Mouse (Mus musculus) forebrain, embryonic 11.5 days (tissue): Measurements from ENCODE around the gene Mrs2. TPM values are rescaled to one million over a fixed set of nuclear protein-coding genes. Genes with fewer than 3 reads are reported as not detected.

Experiments used
- ATAC-seq: fragments of 200-750 bp; cut with Nextera tagmentation; replicated peaks from 2 replicates; pipeline ENCODE4 v1.8.0; 2017; ENCODE audit warnings: moderate TSS enrichment; ENCODE audit not compliant: low FRiP score
- DNase-seq: peaks from one replicate; pipeline ENCODE4 v3.0.0-alpha.2; 2017; ENCODE audit warnings: low spot score
- H3K27ac ChIP-seq: fragments of 300-500 bp; sonication (generic); 2 replicates; pipeline ENCODE4 v1.5.1; 2014; ENCODE audit warnings: low read depth, low read length
- H3K27me3 ChIP-seq: fragments of 300-500 bp; sonication (generic); 2 replicates; pipeline ENCODE4 v1.6.1; 2014; ENCODE audit warnings: mild to moderate bottlenecking, low read length, mixed read lengths; ENCODE audit not compliant: control insufficient read depth, insufficient read depth
- H3K36me3 ChIP-seq: fragments of 300-500 bp; sonication (generic); 2 replicates; pipeline ENCODE4 v1.6.1; 2014; ENCODE audit warnings: mild to moderate bottlenecking, low read length, moderate library complexity, mixed read lengths; ENCODE audit not compliant: control insufficient read depth, insufficient read depth
- H3K4me1 ChIP-seq: fragments of 300-500 bp; sonication (generic); replicated peaks from 2 replicates; pipeline ENCODE4 v1.6.1; 2014; ENCODE audit warnings: low read length, mixed read lengths; ENCODE audit not compliant: control insufficient read depth, insufficient read depth
- H3K4me2 ChIP-seq: fragments of 300-500 bp; sonication (generic); 2 replicates; pipeline ENCODE4 v1.6.1; 2014; ENCODE audit warnings: low read depth, mild to moderate bottlenecking, low read length, moderate library complexity, mixed read lengths; ENCODE audit not compliant: severe bottlenecking
- H3K4me3 ChIP-seq: fragments of 300-500 bp; sonication (generic); 2 replicates; pipeline ENCODE4 v1.5.1; 2014; ENCODE audit warnings: low read depth, low read length
- H3K9ac ChIP-seq: fragments of 300-500 bp; sonication (generic); 2 replicates; pipeline ENCODE4 v1.6.1; 2014; ENCODE audit warnings: low read length
- H3K9me3 ChIP-seq: fragments of 300-500 bp; sonication (generic); 2 replicates; pipeline ENCODE4 v1.6.1; 2016; ENCODE audit warnings: low read length, mixed read lengths; ENCODE audit not compliant: control insufficient read depth
- WGBS: fragments of 180-500 bp; shearing (Covaris S2); extraction: QIAGEN DNeasy Blood & Tissue Kit; methylation state at CpG from one replicate; pipeline ENCODE4 v1.1.7; 2014; 5-methylcytosine and 5-hydroxymethylcytosine counted together
- polyA plus RNA-seq: library from polyadenylated mRNA; unstranded; fragments of >200 nt; fragmentation: Nextera tagmentation; extraction: Ambion mirVana; gene quantifications from 2 replicates; pipeline ENCODE4 v1.2.1, GENCODE M21; 2014

The Mrs2 gene
- polyA plus RNA-seq, 1 experiment from 2014 or later: 25.9 TPM

DNA sequence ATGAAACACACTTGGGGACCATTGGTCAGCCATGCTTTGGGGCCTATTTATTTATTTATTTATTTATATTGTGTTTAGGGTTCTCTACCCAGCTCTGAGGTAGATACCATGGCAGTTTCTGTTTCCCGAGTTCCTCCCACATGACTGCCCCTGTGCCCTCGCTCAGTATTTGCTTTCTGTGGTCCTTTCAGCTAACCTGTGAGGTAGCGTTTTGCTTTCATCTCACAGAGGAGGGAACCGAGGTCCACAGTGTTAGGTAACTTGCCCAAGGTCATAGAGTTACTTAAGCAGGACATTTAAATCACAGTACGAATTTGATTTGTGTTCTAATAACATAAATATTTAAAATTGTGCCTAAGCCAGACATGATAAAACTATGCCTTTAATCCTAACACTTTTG lies 73.0 kb downstream of the Mrs2 start:
- 86% methylated on average over 5 of the region's 5 CpGs for WGBS

DNA sequence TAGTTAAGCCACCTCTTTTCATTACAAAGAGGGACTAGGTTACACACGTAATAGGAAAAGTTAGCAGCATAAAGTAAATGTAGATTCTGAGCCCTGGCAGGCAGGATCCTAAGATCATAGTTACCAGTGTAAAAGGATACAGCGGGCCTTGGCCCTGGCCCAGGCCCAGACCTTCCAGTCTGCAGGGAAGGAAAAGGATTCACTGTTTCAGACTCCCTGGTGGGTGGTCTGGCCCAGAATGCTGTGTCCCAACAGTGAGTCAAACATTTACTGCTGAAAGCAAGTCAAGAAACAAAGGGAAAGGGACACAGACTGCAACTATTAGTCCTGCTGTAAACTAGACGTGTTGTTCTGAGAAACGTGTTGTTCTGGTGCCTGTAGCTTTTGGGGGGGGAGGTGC lies 74.6 kb downstream of the Mrs2 start:
- DNase-seq (no peak), ATAC-seq (no peak)
- 23% methylated on average over 4 of the region's 4 CpGs for WGBS
- Histone ChIP-seq H3K4me3 (no peak overlapping the region), H3K9me3 (no peaks in the 10 kb centered on the region), H3K36me3 (no peaks in the 10 kb centered on the region), H3K4me1 (no peaks in the 10 kb centered on the region), H3K4me2 (no peak overlapping the region), H3K27me3 (no peaks in the 10 kb centered on the region), H3K9ac (no peak overlapping the region), H3K27ac (no peak overlapping the region)

More for the DNA sequence above, 73.0 kb downstream of the Mrs2 start:
- Histone ChIP-seq H3K9me3 (no peaks in the 10 kb centered on the region), H3K27me3 (no peaks in the 10 kb centered on the region), H3K4me1 (no peaks in the 10 kb centered on the region), H3K27ac (no peak overlapping the region), H3K4me2 (no peak overlapping the region), H3K9ac (no peak overlapping the region), H3K36me3 (no peaks in the 10 kb centered on the region), H3K4me3 (no peak overlapping the region)
- ATAC-seq: no peak
- no peak for DNase-seq

GRCm38 (mm10) chr13:24943303-24943702 lies 76.9 kb downstream of the Mrs2 start:
- Histone ChIP-seq H3K36me3 (no peaks in the 10 kb centered on the region), H3K9me3 (no peaks in the 10 kb centered on the region), H3K4me2 (no peak overlapping the region), H3K27me3 (no peaks in the 10 kb centered on the region), H3K4me3 (no peak overlapping the region), H3K27ac (no peak overlapping the region), H3K9ac (no peak overlapping the region), H3K4me1 (no peaks in the 10 kb centered on the region)
- ATAC-seq: no peak
- DNase-seq: no peak
- 84% methylated on average over 8 of the region's 8 CpGs for WGBS

- Histone ChIP-seq H3K9ac (no peak within 1 kb of the TSS), H3K9me3 (no peaks in the 10 kb centered on the region), H3K27me3 (no peaks in the 10 kb centered on the region), H3K4me1 (0 out of 2 replicates have a peak, but pooled peaks cover 2% of the 10 kb centered on the region), H3K27ac (no peak within 1 kb of the TSS), H3K4me3 (no peak within 1 kb of the TSS), H3K4me2 (no peak within 1 kb of the TSS), H3K36me3 (no peaks in the 10 kb centered on the region)
- DNase-seq (no peak), ATAC-seq (no peak)
- WGBS: 55% methylated on average over 17 of the region's 17 CpGs
Observed at GRCm38 (mm10) chr13:24942512-24943282, 77.5 kb downstream of the Mrs2 start, which contains the start of gene Gpld1. TSS of gene Gpld1 (plus strand) at chr13:24943152.

DNA sequence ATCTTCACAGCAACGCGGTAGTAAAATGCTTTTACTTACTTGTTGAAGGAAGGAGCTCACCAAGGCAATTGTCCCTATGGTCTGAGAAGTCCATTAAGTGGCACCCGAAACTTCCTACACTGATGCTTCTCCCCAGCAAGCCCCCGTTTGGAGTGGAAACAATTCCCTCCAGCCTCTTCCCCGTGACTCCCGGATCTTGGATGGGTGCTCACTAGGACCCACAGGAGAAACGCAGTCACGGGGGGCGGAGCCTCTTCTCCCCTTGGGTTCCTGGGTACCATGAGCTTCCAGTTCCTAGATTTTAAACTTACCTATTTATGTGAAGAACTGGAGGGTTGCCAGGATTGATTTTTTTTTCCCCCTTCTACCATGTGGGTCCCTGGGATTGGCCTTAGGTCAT lies 80.7 kb downstream of the Mrs2 start:
- no peaks in the 10 kb centered on the region for H3K9me3 ChIP-seq
- no peaks in the 10 kb centered on the region for H3K27me3 ChIP-seq
- H3K4me1 ChIP-seq: 0 out of 2 replicates have a peak, but pooled peaks cover 2% of the 10 kb centered on the region
- no peak overlapping the region for H3K4me3 ChIP-seq
- H3K9ac ChIP-seq: no peak overlapping the region
- H3K36me3 ChIP-seq: no peaks in the 10 kb centered on the region
- 87% methylated on average over 9 of the region's 9 CpGs for WGBS
- DNase-seq (no peak), ATAC-seq (no peak)
- no peak overlapping the region for H3K4me2 ChIP-seq
- no peak overlapping the region for H3K27ac ChIP-seq

DNA sequence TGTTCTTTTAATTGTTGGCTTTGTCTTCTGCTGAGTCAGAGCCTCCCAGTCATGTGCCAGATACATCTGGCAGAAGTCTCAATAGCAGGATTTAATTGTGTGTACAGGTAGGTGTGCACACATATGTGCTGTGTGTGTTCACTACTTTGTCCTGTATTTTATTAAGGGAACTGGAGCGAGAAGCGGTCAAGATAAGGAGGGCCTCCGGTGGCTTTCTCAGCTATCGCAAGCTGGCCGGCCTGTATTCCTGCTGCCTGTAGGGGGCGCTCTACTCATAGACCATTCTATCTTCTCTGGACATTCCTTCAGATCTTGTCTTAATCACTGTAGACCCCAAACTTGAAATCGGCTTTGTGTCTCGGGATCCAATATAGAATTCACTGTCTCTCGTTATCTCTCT lies 81.5 kb downstream of the Mrs2 start:
- DNase-seq (peak; percentile 81), ATAC-seq (no peak)
- H3K27ac ChIP-seq: no peak overlapping the region
- H3K9me3 ChIP-seq: no peaks in the 10 kb centered on the region
- no peak overlapping the region for H3K9ac ChIP-seq
- H3K36me3 ChIP-seq: no peaks in the 10 kb centered on the region
- H3K4me2 ChIP-seq: no peak overlapping the region
- 28% methylated on average over 9 of the region's 9 CpGs for WGBS
- H3K27me3 ChIP-seq: no peaks in the 10 kb centered on the region
- H3K4me1 ChIP-seq: 0 out of 2 replicates have a peak, but pooled peaks cover 2% of the 10 kb centered on the region
- no peak overlapping the region for H3K4me3 ChIP-seq

- Histone ChIP-seq H3K27ac (no peak overlapping the region), H3K9ac (peak overlapping the region; percentile 92), H3K27me3 (no peaks in the 10 kb centered on the region), H3K4me3 (peak overlapping the region; percentile 82), H3K9me3 (no peaks in the 10 kb centered on the region), H3K4me2 (peak overlapping the region; percentile 88), H3K36me3 (no peaks in the 10 kb centered on the region), H3K4me1 (0 out of 2 replicates have a peak, but pooled peaks cover 2% of the 10 kb centered on the region)
- WGBS: 17% methylated on average over 12 of the region's 12 CpGs
- peak; percentile 45 for ATAC-seq
- DNase-seq: no peak
Observed at GRCm38 (mm10) chr13:24937839-24938166, 82.4 kb downstream of the Mrs2 start.
